Mouse (Mus musculus): ENCODE measurements around the gene Cplx3. TPM values are rescaled to one million over a fixed set of nuclear protein-coding genes. Genes with fewer than 3 reads are reported as not detected.

The Cplx3 gene
- polyA plus RNA-seq (2015; fragmentation: Nextera tagmentation; extraction: Ambion mirVana) = 0.45 TPM in 1 of 2 replicates, not detected in the other

DNA sequence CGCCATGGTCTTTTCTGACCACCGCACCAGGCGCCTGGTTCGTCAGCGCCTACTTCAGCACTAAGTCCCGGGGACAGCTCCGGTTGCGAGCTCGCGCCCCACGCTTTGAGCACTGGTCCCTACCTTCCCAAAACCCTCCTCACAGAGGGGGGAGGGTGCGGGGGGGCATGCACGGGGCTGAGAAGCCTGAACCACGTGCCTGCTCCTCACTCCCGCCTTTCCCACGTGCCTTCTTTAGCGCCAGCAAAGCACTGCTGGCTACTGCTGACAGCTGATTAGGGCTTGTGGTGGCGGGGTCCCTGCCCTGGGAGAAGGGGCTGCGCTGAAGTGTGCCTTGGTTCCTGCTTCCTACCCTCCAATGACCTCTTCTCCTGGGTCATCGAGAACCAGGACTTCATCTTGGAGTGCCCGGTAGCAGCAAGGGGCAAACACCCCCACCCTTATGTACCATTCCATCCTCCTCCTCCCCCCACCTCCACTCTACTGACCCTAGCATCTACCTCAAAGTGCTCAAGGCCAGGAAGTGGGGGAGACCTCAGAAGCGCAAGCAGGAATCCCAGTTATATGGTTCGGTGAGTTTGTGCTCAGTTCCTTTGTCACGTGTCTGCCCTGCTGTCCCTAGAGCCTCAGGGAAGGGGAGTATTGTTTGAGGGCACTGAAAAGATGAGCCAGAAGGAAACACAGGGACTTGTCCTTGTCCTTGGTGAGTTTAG is at the start of gene Cplx3:
Gene Cplx3, minus strand, starts transcription at position 143 of the 713 bp plus-strand sequence.
- Histone ChIP-seq H3K4me1 (peaks cover 30% of the 10 kb centered on the region), H3K9me3 (no peaks in the 10 kb centered on the region), H3K9ac (replicated peaks) (no peak within 1 kb of the TSS), H3K36me3 (no peaks in the 10 kb centered on the region), H3K4me3 (peak within 1 kb of the TSS; percentile 7; the same call in 1 of the 2 replicates), H3K27ac (replicated peaks) (no peak within 1 kb of the TSS), H3K4me2 (replicated peaks) (peak within 1 kb of the TSS; percentile 40), H3K27me3 (peaks cover 10% of the 10 kb centered on the region; the same call in 1 of the 2 replicates)
- no peak for ATAC-seq (replicated peaks)
- 6% methylated on average over 24 of the region's 24 CpGs for WGBS

DNA sequence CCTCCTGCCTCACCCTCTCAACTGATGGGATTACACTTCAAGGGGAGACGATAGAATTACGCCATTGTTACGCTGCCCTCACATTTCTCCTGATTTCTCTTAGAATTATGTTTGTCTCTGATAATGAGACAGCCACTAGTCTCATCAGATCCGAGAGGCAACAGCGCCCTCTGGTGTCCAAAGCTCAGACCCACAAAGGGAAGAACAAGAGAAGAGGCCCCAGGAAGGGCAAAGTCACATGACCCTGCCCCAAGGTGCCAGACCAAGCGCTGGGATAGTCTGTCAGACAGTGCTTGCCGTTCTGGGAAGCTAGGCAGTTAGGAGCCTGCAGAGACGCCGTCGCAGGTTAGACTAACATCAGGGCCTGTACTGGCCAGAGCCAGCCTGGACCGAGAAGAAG is 49.7 kb upstream of the Cplx3 start:
- peaks cover 12% of the 10 kb centered on the region for H3K4me1 ChIP-seq
- peak overlapping the region; percentile 46 for H3K4me2 ChIP-seq (replicated peaks)
- peak; percentile 84 for ATAC-seq (replicated peaks)
- H3K9ac ChIP-seq (replicated peaks) = peak overlapping the region; percentile 48
- H3K27me3 ChIP-seq = no peaks in the 10 kb centered on the region
- H3K36me3 ChIP-seq = no peaks in the 10 kb centered on the region
- 1% methylated on average over 11 of the region's 11 CpGs for WGBS
- peak overlapping the region; percentile 15; the same call in 1 of the 2 replicates for H3K4me3 ChIP-seq
- no peak overlapping the region for H3K27ac ChIP-seq (replicated peaks)
- no peaks in the 10 kb centered on the region for H3K9me3 ChIP-seq

DNA sequence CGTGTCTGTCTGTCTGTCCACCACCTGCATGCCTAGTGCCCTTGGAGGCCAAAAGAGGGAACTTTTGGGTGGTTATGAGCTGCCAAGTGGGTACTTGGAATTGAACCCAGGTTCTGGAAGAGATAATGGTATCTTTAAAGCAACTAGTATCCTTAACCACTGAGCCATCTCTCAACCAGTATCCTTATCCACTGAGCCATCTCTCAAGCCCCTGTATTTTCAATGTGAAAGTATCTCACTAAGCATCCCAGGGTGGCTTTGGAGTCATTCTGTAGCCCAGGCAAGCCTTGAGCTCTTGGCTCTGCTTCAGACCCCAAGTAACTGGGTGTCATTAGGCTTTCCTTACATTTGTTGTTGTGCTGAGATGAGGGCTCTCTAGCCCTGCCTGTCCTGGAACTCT is 48.9 kb upstream of the Cplx3 start:
- no peak for ATAC-seq (replicated peaks)
- H3K27ac ChIP-seq (replicated peaks) = no peak overlapping the region
- no peak overlapping the region for H3K4me3 ChIP-seq
- H3K4me1 ChIP-seq = peaks cover 14% of the 10 kb centered on the region
- H3K36me3 ChIP-seq = no peaks in the 10 kb centered on the region
- WGBS = 93% methylated on average over 1 of the region's 1 CpGs
- H3K4me2 ChIP-seq (replicated peaks) = no peak overlapping the region
- H3K9me3 ChIP-seq = no peaks in the 10 kb centered on the region
- H3K27me3 ChIP-seq = no peaks in the 10 kb centered on the region
- no peak overlapping the region for H3K9ac ChIP-seq (replicated peaks)

DNA sequence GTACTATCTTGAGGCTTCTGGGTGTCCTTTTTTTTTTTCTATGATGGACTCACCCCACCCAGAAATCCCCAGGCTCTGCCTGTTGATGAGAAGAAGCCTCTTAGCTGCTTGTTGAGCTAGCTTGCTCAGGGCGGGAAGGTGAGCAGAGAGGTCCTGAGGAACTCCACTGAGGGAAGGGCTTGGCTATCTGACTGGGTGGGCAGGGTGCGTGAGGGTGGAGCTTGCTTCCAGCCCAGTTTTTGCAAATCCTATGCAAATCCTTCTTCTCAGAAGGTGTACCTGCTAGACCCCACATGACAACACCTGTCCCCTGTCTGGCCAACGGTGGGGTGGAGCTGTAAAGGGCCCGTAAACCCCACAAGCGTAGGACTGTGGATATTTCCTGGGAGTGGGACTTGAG is 47.2 kb upstream of the Cplx3 start, which contains the start of gene Csk:
Gene Csk, minus strand, starts transcription at position 349 of the 400 bp plus-strand sequence.
- Histone ChIP-seq H3K27me3 (no peaks in the 10 kb centered on the region), H3K36me3 (no peaks in the 10 kb centered on the region), H3K27ac (replicated peaks) (no peak within 1 kb of the TSS), H3K4me1 (peaks cover 14% of the 10 kb centered on the region), H3K4me3 (no peak within 1 kb of the TSS), H3K9me3 (no peaks in the 10 kb centered on the region), H3K4me2 (replicated peaks) (no peak within 1 kb of the TSS), H3K9ac (replicated peaks) (no peak within 1 kb of the TSS)
- WGBS = 43% methylated on average over 5 of the region's 5 CpGs
- ATAC-seq (replicated peaks) = no peak

DNA sequence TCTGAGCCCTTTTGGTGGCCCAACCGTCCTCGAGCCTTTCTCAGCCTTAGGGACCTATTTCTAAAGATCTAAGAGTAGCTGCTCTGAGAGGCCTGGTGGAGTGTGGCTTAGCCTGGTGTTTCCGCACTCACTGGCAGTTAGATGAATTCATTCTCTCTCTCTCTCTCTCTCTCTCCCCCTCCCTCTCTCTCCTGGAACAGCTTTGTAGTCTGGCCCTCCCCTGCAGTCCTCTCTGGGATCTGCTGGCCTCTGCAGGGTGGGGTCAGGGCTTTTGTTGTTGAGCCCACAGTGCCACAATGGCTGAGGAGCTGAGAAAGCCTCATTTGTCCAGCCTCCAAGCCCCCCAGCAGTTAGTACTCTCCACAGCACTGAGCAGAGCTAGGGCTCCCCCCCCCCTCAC is 46.8 kb upstream of the Cplx3 start:
- ATAC-seq (replicated peaks) = no peak
- H3K4me3 ChIP-seq = no peak overlapping the region
- peaks cover 14% of the 10 kb centered on the region for H3K4me1 ChIP-seq
- H3K9ac ChIP-seq (replicated peaks) = no peak overlapping the region
- H3K9me3 ChIP-seq = no peaks in the 10 kb centered on the region
- no peak overlapping the region for H3K27ac ChIP-seq (replicated peaks)
- no peaks in the 10 kb centered on the region for H3K27me3 ChIP-seq
- H3K4me2 ChIP-seq (replicated peaks) = no peak overlapping the region
- H3K36me3 ChIP-seq = no peaks in the 10 kb centered on the region
- 8% methylated on average over 3 of the region's 3 CpGs for WGBS

DNA sequence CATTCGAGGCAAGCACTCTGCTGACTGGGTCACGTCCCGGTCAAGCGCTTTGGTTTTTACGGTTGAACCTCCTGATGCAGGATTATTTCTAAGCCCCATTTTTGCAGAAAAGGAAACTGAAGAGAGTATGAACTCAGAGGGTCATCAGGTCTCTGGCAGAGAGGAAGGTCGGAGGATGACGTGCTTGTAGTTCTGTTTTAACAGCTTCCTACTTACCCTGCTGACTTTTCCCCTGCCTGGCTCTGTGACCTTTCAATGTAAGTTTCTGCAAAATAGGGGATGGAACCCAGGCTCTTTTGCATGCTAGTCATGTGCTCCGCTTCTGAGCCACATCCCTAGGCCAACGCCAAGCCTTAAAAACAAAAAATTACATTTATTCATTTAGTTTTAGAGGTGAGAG is 46.3 kb upstream of the Cplx3 start:
- H3K9ac ChIP-seq (replicated peaks) = no peak overlapping the region
- H3K4me3 ChIP-seq = no peak overlapping the region
- no peak overlapping the region for H3K4me2 ChIP-seq (replicated peaks)
- 66% methylated on average over 9 of the region's 9 CpGs for WGBS
- H3K36me3 ChIP-seq = no peaks in the 10 kb centered on the region
- ATAC-seq (replicated peaks) = no peak
- H3K27ac ChIP-seq (replicated peaks) = no peak overlapping the region
- peaks cover 14% of the 10 kb centered on the region for H3K4me1 ChIP-seq
- no peaks in the 10 kb centered on the region for H3K27me3 ChIP-seq
- no peaks in the 10 kb centered on the region for H3K9me3 ChIP-seq

DNA sequence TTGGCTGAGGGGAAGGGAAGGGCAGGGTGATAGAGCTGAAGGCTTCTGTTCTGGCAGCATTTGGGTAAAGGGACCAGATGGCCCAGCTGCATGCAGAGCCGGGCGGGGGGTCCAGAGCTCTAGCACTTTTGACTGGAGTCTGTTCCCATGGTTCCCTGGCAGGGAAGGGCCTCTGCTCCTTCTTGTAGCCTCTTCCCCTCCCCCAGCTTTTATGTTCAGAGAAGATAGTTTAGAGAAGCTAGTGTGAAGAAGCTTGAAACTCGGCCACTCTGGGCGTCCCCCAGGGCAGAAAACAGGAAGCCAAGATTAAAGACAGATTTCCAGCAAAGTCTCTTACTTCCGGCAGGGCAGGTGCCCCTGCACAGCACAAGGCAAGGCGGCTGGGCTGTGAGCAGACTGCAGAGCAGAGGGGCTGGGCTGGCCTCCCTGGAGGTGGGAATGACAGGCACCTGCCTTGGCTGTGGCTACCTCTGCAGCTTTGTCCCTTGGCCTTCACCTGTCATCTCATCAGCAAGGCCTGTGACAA is 44.8 kb upstream of the Cplx3 start:
- H3K27ac ChIP-seq (replicated peaks) = no peak overlapping the region
- H3K9me3 ChIP-seq = no peaks in the 10 kb centered on the region
- H3K27me3 ChIP-seq = no peaks in the 10 kb centered on the region
- ATAC-seq (replicated peaks) = peak; percentile 21; the same call in 1 of the 2 replicates
- no peaks in the 10 kb centered on the region for H3K36me3 ChIP-seq
- H3K9ac ChIP-seq (replicated peaks) = no peak overlapping the region
- no peak overlapping the region for H3K4me2 ChIP-seq (replicated peaks)
- peaks cover 11% of the 10 kb centered on the region for H3K4me1 ChIP-seq
- WGBS = 42% methylated on average over 6 of the region's 6 CpGs
- H3K4me3 ChIP-seq = no peak overlapping the region

DNA sequence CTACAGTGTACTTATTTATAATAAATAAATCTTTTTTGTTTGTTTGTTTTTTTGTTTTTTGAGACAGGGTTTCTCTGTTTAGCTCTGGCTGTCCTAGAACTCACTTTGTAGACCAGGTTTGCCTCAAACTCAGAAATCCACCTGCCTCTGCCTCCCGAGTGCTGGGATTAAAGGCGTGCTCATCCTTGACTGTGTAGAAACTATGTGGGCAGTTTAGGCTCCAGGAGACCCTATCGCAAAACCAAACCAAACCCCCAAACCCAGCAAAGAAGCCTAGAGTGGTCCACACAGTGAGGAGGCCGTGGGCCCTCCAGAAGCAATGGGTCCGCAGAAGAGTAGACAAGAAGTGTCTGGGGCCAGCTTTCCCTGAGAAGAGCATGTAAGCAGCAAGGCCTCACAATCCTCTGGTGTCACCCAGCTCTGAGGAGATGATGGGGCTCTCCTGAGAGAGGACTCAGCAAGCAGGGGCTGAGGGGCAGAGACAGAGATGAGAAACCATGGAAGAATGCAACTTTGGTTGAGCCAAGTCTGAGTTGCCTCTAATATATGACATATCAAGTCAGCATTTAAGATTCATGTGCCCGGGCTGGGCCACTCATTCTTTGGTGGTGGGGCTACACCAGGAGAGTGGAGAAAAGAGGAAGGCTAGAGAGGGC is 44.2 kb upstream of the Cplx3 start:
- no peaks in the 10 kb centered on the region for H3K27me3 ChIP-seq
- no peak overlapping the region for H3K4me3 ChIP-seq
- no peaks in the 10 kb centered on the region for H3K9me3 ChIP-seq
- peaks cover 9% of the 10 kb centered on the region for H3K4me1 ChIP-seq
- no peak overlapping the region for H3K27ac ChIP-seq (replicated peaks)
- H3K4me2 ChIP-seq (replicated peaks) = no peak overlapping the region
- no peaks in the 10 kb centered on the region for H3K36me3 ChIP-seq
- WGBS = 94% methylated on average over 6 of the region's 6 CpGs
- no peak overlapping the region for H3K9ac ChIP-seq (replicated peaks)
- ATAC-seq (replicated peaks) = no peak

DNA sequence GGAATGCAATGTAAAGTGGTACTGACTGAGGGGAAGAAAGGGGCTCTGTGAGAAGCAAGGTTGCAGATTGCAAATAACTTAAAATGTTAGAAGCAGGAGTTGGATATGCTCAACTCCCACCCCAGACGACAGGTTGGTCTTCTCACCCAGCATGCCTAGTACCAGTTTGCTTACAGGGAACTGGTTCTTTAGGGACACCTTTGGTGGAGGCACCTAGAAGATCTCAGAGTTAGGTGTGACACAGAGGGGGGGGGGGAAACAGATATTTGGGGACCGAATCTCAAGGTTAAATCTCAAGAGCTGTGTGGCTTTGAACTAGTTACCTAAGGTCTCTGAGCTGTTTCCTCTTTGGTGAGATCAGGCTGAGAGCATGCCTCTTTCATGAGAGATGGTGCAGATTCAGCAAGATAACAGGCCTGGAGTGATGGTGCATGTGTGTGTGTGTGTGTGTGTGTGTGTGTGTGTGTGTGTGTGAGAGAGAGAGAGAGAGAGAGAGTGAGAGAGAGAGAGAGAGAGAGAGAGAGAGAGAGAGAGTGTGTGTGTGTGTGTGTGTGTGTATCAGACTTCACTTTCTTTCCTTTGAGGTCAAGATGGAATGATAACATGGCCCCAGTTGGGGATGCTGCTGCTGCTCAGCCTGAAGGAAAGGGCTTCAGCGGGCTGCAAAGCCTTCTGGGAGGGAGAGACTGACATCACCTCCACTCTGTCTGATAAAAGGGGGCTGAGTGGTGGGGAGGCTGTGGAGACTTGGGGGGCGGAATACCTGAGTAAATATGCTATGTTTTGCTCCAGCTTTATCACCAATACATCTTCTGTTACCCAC is 41.4 kb upstream of the Cplx3 start:
- ATAC-seq (replicated peaks) = no peak

DNA sequence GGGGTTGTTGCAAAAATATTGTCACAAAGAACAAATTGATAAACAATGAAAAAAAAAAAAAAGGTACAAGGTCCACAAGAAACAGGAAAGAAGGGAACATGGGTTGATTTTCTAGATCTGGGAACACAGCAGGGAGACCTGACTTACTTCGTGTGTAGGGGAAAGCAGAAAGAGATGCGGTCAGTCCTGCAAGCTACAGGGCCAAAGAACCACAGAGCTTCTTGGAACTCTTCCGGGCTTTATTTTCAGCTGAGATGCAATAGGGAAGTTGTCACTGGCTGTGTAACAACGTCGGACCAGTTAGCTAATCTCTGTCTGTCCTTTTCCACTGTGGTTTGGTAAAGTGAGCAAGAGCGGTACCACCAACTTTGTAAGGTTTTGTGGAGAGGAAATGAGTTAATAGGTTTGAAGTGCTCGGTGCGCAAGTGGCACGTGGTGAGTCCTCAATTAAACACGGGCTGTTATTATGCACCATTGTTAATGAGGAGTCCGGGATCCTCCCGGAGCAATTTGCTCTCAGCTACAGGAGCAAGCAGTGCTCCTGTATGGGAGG is 40.5 kb upstream of the Cplx3 start:
- Histone ChIP-seq H3K9me3 (no peaks in the 10 kb centered on the region), H3K36me3 (no peaks in the 10 kb centered on the region; the same call in 1 of the 2 replicates), H3K9ac (replicated peaks) (no peak overlapping the region), H3K4me3 (no peak overlapping the region), H3K4me1 (peaks cover 38% of the 10 kb centered on the region), H3K27ac (replicated peaks) (no peak overlapping the region), H3K27me3 (no peaks in the 10 kb centered on the region), H3K4me2 (replicated peaks) (no peak overlapping the region)
- ATAC-seq (replicated peaks) = no peak
- 43% methylated on average over 12 of the region's 12 CpGs for WGBS

More for the DNA sequence above, 41.4 kb upstream of the Cplx3 start:
- no peaks in the 10 kb centered on the region for H3K36me3 ChIP-seq
- peaks cover 30% of the 10 kb centered on the region for H3K4me1 ChIP-seq
- no peak overlapping the region for H3K4me3 ChIP-seq
- 65% methylated on average over 4 of the region's 4 CpGs for WGBS
- no peak overlapping the region for H3K9ac ChIP-seq (replicated peaks)
- H3K27me3 ChIP-seq = no peaks in the 10 kb centered on the region
- H3K9me3 ChIP-seq = no peaks in the 10 kb centered on the region
- no peak overlapping the region for H3K4me2 ChIP-seq (replicated peaks)
- H3K27ac ChIP-seq (replicated peaks) = no peak overlapping the region

DNA sequence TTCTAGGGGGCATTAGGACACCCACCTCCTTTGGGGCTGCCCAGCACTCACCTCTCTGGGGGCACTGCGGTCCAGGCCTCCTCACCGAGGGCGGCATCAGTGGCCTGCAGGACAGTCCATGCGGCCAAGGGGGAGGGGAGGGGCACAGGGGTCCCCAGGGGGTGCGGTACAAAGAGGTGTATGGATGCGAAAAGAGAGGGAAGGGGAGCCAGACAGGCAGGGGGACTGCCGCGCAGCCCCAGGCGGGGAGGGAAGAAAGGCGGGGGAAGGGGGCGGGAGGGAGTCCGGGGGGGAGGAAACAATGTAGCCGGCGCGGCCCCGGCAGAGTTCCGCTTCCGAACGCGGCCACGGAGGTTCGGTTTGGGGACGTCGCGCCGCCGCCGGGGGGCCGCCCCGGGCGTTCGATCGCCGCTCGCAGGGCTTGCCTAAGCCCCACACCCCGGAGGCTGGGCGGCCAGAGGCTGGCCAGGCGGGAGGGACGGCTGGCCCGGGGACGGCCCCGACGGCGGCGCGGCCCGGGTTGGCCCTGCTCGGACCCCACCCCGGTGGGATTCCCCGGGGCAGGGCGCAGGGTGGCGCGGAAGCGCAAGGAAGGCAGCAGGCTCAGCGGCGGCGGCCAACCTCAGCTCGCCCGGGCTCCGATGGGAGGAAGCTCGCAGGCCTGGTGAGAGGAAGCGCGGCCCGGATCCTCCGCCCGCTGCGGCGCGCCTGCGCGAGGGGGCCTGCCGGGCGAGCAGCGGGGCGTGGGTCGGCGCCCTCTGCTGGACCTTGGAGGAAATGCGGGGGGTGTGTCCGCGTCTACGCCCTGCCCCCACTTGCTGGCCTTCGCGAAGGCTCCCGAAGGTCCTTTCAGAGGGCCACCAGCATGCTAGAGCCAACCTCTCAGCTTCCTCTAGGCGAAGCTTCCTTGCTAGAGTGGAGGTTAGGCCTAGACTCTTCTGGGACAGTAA is 39.1 kb upstream of the Cplx3 start:
- Histone ChIP-seq H3K9me3 (no peaks in the 10 kb centered on the region), H3K36me3 (no peaks in the 10 kb centered on the region; the same call in 1 of the 2 replicates), H3K4me3 (peak overlapping the region; percentile 92), H3K9ac (replicated peaks) (peak overlapping the region; percentile 99), H3K27ac (replicated peaks) (peak overlapping the region; percentile 97), H3K27me3 (no peaks in the 10 kb centered on the region), H3K4me1 (peaks cover 46% of the 10 kb centered on the region), H3K4me2 (replicated peaks) (peak overlapping the region; percentile 77)
- under 1% methylated on average over 77 of the region's 85 CpGs for WGBS
- peak; percentile 91 for ATAC-seq (replicated peaks)

Data from forebrain, embryonic 15.5 days (tissue).